Mouse (Mus musculus): ENCODE results near the gene B4galt4. TPM values are rescaled to one million over a fixed set of nuclear protein-coding genes. Genes with fewer than 3 reads are reported as not detected.
"Not testable (repeated sequence)": the region's sequence is repeated elsewhere in the genome, so short reads cannot be mapped to it uniquely, and the experiment has no call there.

The B4galt4 gene
- polyA plus RNA-seq, 1 experiment: 16.6 TPM

DNA sequence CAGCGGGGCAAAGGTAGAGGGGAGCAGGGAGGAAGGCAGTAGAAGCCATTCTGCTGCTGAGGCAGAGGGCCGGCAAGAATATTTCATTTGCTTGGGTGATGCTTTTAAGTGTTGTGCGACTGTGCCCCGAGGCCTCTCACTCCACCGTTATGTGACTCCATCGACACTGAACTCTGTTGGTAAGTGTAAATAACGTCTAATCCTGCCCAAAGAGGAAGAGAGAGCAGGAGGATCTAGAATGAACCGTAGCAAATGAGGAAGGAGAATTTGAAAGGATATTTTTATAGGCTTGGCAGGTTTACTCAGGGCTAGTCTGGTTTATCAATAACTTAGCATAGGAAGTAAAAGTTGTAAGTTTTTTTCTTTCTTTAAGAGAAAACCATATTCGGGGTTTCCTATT is 27.5 kb downstream of the B4galt4 start:
- no peak for DNase-seq (ENCODE audit: low spot score)

DNA sequence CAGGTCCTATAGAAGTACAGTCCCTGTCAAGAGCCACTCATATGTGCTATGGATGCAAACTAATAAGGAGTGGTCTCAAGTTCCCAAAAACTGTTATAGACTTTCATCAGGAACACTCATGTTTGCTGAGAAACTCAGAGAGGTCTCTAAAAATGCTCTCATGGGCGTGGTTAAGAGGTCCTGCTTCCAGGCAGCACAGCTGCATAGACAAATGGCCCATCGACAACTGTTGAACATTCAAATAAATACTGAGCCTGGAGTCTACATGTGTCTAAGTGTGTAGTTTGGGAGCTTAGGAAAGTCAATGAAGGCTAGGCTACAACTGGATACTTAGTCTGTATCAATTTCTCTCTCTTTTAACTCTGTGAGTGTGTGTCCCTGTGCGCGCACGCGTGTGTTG is 29.1 kb downstream of the B4galt4 start:
- no peak for DNase-seq (ENCODE audit: low spot score)

DNA sequence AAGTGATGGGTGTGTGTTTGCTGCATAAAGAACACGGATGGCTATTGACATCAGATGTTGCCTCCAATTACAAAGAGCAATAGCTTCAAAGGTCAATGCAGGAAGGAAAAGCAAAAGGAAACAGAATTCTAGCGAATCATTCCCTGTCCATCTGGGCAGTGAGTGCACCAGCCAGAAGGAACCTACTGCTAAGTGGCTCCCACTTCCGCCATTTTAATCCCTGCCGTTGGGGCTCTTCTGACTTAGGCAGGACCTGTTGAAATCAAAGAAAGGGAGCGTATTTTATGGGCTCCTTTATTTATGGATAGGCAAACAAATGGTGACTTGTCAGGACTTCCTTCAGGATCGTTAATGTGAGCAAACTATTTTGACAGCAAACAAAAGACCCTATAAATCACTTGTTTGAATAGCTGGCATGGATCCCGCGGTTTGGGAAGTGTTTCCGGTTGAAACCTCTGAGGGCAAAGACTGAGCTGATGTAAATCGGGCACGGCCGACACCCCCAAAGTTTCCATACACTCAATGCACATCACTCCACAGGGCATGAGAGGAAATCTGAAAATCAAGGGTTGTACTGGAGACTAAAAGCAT is 30.9 kb downstream of the B4galt4 start:
- DNase-seq (ENCODE audit: low spot score): no peak

DNA sequence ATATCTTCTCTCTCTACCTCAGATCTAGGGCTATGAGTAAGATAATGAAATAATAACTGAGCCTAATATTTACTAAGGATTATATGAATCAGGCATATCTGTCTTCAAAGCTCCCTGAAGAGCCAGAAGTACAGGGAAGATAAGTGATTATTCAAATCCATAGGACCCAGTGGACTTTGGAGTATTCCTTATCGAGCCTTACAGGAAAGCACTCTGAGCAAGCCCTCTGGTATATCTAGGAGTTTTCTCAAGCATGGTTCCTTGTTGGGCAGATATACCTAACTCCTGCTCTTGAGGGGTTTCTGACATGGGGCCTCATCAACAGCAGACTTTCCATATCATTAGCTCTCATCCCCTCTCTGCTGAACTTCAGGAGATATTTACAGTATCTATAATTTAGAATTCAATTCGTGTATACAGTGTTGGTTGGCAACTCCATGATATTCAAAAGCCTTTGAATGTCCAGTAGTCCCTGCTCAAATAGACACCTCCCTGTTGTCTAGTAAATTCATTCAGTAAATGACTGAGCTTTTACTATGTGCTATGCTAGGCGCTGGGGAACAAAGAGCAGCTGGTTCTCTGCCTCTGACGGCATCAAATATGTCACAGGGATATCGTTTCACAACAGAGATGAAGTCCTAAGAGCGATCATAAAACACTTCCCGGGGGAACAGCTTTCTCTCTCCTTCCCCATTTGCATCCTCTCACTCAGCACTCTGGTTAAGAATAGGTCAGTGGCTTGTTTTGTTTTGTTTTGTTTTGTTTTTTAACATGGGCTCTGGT is 33.1 kb downstream of the B4galt4 start:
- no peak for DNase-seq (ENCODE audit: low spot score)

DNA sequence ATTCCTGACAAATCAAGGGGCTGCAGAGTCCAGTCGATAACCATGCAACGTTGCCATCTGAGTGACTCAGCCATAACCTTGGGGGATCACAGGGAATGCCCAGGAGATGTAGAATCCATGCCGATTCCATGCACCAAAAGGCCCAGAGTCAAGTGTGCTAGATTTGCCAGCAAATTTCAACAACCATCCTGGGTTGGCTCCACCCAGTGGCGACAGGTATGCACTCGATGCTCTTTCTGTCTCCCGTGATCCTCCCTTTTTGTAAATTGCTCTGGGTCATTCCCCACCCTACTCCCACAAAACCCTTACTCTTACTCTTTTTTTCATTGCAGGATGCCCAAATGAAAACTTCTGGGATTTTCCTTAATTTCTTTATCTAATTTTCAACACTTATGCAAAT is 34.3 kb downstream of the B4galt4 start:
- DNase-seq (ENCODE audit: low spot score): no peak

DNA sequence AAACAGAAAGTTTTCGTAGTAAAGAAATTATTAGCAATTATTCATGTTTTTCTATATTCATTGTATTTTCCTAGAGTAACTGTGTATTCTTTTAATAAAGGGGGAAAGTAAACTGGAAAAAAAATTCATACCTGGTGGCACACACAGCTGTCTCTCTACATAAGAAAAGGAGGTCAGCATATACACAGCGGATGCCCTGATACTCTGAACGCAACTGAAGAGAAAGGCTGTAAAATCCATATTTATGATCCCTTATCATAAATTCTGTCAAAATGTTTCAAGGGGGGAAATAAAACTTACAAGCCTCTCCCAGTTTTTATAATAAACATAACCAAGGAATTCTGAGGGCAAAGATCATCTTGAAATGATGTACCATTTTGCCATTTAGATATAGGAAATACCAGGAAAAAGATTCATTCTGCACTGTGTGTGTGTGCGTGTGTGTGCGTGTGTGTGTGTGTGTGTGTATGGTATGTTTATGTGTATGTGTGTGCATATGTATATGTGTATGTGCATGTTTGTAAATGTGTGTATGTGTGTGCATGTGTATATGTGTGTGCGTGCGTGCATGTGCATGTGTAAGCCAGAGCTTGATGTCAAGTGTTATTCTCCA is 39.0 kb downstream of the B4galt4 start:
- peak; percentile 8 for DNase-seq (ENCODE audit: low spot score)

DNA sequence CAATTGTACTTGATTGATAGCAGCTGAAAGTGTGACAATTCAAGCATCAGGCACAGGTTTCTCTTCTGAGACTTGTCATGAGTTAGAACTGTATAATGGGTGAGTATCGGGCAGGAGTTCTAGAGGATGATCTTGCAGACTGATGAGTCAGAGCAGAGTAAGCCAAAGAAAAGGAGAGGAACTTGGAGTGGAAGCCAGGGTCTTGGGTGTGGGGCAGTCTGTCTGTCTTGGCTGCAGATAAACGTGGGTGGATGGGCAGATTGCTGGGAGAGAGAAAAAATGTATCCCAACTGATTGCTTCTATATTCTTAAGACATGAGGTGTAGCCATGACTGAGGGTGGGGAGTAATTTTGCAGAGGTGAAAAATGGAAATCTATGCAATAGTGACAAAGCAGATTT is 39.9 kb downstream of the B4galt4 start:
- DNase-seq (ENCODE audit: low spot score): no peak

DNA sequence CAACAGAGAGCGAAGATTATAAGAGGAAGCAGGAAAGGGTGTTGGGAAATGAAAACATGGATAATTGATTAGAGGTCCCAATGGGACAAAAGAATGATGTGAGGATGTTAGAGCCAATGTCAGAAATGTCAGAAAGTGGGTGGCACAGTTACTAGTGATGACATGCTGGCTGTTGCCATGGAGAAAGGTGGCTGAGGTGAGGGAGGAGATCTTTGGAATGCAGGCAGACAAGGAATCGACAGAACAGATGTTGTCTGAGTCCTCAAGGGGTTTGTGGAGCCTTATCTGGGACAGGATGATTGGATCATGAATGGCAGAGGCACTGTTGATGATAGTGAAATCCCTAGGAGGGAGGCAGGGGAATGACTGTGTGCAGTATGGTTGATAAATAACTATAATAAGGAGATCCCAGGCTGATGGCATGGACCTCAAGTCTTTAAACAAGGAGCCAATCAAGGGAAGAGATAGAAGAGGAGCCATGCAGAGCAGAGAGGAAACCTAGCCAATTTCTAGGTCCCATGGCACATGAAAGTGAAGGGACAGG is 40.5 kb downstream of the B4galt4 start:
- DNase-seq (ENCODE audit: low spot score): peak; percentile 9

DNA sequence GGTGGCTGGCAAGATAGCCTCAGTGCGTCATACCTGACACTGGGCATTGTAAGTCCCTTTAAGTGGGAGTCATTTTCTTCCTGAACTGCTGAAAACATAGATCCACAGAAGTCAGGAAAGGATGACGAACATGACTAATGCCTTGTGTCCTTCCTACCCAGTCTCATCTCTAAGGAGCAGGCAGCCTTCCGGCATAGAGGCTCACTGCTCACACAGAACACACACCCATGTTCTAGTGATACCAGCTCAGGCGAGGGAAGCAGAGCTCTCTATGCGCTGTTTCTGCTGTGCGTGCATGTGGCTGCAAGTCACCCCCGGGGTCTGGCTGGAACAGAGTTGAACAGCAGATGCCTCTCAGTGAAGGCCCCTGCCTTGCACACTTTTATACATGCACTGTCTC is 43.2 kb downstream of the B4galt4 start:
- no peak for DNase-seq (ENCODE audit: low spot score)

DNA sequence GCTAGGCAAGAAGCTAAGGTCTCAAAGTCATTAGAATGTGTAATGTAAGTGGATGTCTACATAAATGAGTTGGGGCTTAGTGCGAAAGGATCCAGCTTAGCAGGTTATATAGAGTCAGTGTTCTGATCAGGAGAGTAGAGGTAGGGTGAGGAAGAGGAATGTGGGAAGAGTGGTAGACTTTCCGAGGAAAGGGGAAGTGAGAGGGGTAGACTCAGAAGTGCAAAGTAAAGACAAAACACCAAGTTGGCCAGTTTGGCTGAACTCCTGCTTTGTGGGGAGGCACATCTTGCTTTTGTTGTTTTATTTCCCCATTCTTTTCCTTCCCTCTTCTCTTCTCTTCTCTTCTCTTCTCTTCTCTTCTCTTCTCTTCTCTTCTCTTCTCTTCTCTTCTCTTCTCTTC is 47.0 kb downstream of the B4galt4 start:
- DNase-seq (ENCODE audit: low spot score): no peak

DNA sequence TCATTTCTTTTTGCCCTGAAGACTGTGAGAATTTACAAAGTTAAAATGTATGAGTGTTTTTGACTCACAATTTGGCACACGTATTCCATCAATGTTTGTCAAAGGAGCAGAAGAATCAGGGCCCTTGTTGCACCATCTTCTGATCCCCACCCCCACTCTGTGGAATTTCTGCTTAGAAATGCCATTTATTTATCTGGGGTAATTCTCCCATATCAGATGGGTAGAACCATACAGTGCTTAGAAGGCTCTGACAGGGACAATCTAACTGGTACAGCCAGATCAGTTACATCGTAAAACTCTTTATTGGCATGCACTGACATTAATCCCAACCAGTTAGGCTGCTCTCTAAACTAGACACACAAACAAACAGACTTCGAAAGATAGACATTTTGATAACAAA is 47.9 kb downstream of the B4galt4 start:
- no peak for DNase-seq (ENCODE audit: low spot score)

DNA sequence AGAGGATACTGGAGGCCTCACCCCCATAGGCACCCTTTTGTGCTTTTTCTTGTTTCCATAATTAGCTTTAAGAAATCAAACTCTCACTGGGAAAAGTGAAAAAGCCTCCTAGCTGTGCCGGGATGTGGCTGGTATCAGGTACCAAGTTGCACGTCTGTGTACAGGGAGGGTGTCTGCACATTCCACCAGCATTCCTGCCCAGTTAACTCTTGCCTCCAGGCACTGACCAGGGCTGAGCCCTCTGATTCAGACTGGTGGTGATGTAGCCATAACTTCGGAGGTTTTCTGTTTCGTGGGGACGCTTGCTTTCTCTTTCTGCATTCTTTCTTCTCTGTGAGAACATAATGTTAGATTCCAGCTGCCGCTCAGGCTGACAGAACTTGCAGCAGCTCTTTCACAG is 51.1 kb downstream of the B4galt4 start:
- DNase-seq (ENCODE audit: low spot score): no peak

DNA sequence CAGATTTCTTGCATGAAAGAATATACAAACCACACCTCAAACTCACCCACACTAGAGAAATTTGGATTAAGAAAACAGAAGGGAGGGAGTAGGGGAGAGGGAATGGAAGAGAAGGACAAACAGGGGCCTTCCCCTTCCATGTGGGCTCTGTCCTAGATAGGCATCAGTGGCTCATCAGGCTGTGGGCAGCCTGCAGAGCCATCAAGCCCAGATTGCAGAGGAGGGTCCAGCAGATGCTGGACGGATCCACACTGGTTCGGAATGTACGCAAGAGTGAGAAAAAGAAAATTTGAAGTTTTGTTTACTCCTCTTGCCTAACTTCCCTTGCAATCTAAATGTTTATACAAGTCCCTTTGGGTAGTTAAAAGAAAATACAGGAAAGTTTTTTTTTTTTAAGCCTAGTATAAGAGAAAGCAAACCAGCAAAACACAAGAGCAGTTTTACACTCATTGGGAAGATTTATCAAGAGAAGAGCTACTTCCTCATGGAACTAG is 56.9 kb downstream of the B4galt4 start:
- DNase-seq (ENCODE audit: low spot score): no peak

DNA sequence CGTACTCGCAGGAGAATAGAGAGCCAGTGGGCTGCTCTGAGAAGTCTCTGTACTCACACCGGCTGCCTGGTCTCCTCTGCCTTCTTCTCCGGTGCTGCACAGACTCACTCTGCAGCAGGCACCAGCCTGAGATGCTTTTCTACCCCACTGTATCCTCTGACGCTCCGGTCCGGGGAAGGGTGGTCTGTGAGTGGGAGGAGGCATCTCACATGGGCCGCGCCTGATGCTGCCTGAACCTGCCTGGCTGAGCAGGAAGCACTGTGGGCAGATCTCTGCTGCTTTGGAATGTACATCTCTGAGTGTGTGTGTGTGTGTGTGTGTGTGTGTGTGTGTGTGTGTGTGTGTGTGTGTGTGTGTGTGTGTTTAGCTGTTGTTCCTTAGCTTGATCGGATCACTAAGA is 58.0 kb downstream of the B4galt4 start, which contains the start of gene Upk1b:
Gene Upk1b (minus strand): TSS at position 238 of the 400 bp plus-strand sequence.
- DNase-seq (ENCODE audit: low spot score): peak; percentile 58

DNA sequence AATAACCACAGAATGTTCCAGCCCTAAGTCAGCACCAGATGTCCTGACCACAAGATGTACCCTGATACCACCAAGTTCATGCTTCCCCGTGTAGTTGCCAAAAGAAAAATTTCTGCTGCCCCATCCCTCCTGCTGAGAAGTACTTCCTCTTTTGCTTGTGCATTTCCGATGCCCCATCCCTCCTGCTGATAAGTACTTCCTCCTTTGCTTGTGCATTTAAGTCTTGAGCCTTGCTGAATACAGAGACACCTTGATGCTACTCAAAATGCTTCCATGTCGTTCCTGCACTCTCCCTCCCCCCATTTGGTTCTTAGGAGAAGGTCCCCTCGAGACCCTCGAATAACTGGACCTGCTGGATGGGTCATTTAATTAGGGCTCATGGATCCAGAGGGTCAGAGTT is 65.7 kb downstream of the B4galt4 start:
- DNase-seq (ENCODE audit: low spot score): not testable (repeated sequence)

DNA sequence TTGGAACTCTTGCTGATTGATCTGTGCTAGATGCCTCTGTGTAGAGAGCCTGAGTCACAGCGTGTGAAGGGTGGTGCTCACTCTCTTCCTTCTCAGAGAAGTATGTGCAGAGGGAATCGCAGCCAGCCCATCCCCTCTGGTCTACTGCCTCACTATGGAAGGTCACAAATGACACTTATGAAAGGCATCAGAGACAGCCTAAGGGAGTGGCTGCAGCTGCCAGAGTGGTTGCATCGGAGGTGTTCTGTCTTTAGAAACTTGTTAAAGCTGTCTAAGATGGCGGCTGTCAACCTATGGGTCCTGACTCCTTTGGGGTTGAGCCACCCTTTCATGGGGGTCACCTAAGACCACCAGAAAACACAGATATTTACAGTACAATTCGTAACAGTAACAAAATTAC is 68.1 kb downstream of the B4galt4 start:
- no peak for DNase-seq (ENCODE audit: low spot score)

DNA sequence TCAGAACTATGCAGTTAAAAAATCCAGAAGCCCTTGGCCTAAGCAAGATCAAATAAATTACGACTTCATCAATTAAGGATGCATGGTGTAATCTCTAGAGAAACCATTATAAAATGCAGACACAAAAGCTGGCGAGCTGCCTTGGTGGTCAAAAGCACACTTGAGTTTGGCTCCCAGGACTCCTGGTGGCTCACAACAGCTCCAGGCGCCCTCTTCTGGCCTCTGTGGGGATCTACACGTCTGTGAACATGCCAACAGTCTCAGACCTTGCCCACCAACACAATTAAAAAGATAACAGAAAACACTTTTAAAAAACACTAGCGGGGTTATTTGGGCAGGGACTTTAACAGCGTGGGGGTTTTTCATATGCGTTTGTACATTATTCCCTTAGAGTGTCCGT is 70.5 kb downstream of the B4galt4 start:
- no peak for DNase-seq (ENCODE audit: low spot score)

Other genes with a start within 250 kb of the B4galt4 start
- gene Timmdc1, start 219.6 kb upstream of the B4galt4 start, polyA plus RNA-seq (2012; rRNA removed): 14.7 and 15.9 TPM in 2 replicates
- gene Poglut1, start 192.0 kb upstream of the B4galt4 start, polyA plus RNA-seq (2012; rRNA removed): 39.9 and 40.8 TPM in 2 replicates
- gene Tmem39a, start 183.6 kb upstream of the B4galt4 start, polyA plus RNA-seq (2012; rRNA removed): 72.3 and 91.6 TPM in 2 replicates
- 7.8 and 13.3 TPM in 2 replicates for gene Arhgap31, start 29.0 kb upstream of the B4galt4 start, polyA plus RNA-seq (2012; rRNA removed)
- 1,242 and 1,579 TPM in 2 replicates for gene Upk1b, start 58.1 kb downstream of the B4galt4 start, polyA plus RNA-seq (2012; rRNA removed)
- gene 4930435E12Rik, start 86.5 kb downstream of the B4galt4 start, polyA plus RNA-seq (2012; rRNA removed): not detected in 2 replicates
- gene Igsf11, start 150.4 kb downstream of the B4galt4 start, polyA plus RNA-seq (2012; rRNA removed): 0.89 and 1.0 TPM in 2 replicates